Mouse (Mus musculus) forebrain, embryonic 11.5 days (tissue): ENCODE measurements at regions not wholly inside any gene's neighbourhood (a gene's known extent, or its start where the extent isn't known, plus 50 kb on each side); places are given as distances from the start of the nearest gene placed in this dataset.

Source experiments
- ATAC-seq: fragments of 200-750 bp; cut with Nextera tagmentation; replicated peaks from 2 replicates; pipeline ENCODE4 v1.8.0; 2017; ENCODE audit warnings: moderate TSS enrichment; ENCODE audit not compliant: low FRiP score
- DNase-seq: peaks from one replicate; pipeline ENCODE4 v3.0.0-alpha.2; 2017; ENCODE audit warnings: low spot score
- H3K27ac ChIP-seq: fragments of 300-500 bp; sonication (generic); 2 replicates; pipeline ENCODE4 v1.5.1; 2014; ENCODE audit warnings: low read depth, low read length
- H3K27me3 ChIP-seq: fragments of 300-500 bp; sonication (generic); 2 replicates; pipeline ENCODE4 v1.6.1; 2014; ENCODE audit warnings: mild to moderate bottlenecking, low read length, mixed read lengths; ENCODE audit not compliant: control insufficient read depth, insufficient read depth
- H3K36me3 ChIP-seq: fragments of 300-500 bp; sonication (generic); 2 replicates; pipeline ENCODE4 v1.6.1; 2014; ENCODE audit warnings: mild to moderate bottlenecking, low read length, moderate library complexity, mixed read lengths; ENCODE audit not compliant: control insufficient read depth, insufficient read depth
- H3K4me1 ChIP-seq: fragments of 300-500 bp; sonication (generic); replicated peaks from 2 replicates; pipeline ENCODE4 v1.6.1; 2014; ENCODE audit warnings: low read length, mixed read lengths; ENCODE audit not compliant: control insufficient read depth, insufficient read depth
- H3K4me2 ChIP-seq: fragments of 300-500 bp; sonication (generic); 2 replicates; pipeline ENCODE4 v1.6.1; 2014; ENCODE audit warnings: low read depth, mild to moderate bottlenecking, low read length, moderate library complexity, mixed read lengths; ENCODE audit not compliant: severe bottlenecking
- H3K4me3 ChIP-seq: fragments of 300-500 bp; sonication (generic); 2 replicates; pipeline ENCODE4 v1.5.1; 2014; ENCODE audit warnings: low read depth, low read length
- H3K9ac ChIP-seq: fragments of 300-500 bp; sonication (generic); 2 replicates; pipeline ENCODE4 v1.6.1; 2014; ENCODE audit warnings: low read length
- H3K9me3 ChIP-seq: fragments of 300-500 bp; sonication (generic); 2 replicates; pipeline ENCODE4 v1.6.1; 2016; ENCODE audit warnings: low read length, mixed read lengths; ENCODE audit not compliant: control insufficient read depth
- WGBS: fragments of 180-500 bp; shearing (Covaris S2); extraction: QIAGEN DNeasy Blood & Tissue Kit; methylation state at CpG from one replicate; pipeline ENCODE4 v1.1.7; 2014; 5-methylcytosine and 5-hydroxymethylcytosine counted together

- DNase-seq, result no peak
- Histone ChIP-seq H3K4me3 (no peak overlapping the region), H3K36me3 (no peaks in the 10 kb centered on the region), H3K9me3 (no peaks in the 10 kb centered on the region), H3K4me2 (no peak overlapping the region), H3K27ac (no peak overlapping the region), H3K4me1 (peaks cover 14% of the 10 kb centered on the region), H3K9ac (no peak overlapping the region), H3K27me3 (no peaks in the 10 kb centered on the region)
- no peak for ATAC-seq
- 86% methylated on average over 4 of the region's 4 CpGs for WGBS
Observed at GRCm38 (mm10) chr12:12627597-12627996, 314.1 kb downstream of the Mycn start.

GRCm38 (mm10) chr12:12625788-12626187, 315.9 kb downstream of the Mycn start:
- Histone ChIP-seq H3K4me1 (peaks cover 14% of the 10 kb centered on the region), H3K9me3 (no peaks in the 10 kb centered on the region), H3K36me3 (no peaks in the 10 kb centered on the region), H3K4me3 (no peak overlapping the region), H3K27ac (no peak overlapping the region), H3K4me2 (no peak overlapping the region), H3K9ac (no peak overlapping the region), H3K27me3 (no peaks in the 10 kb centered on the region)
- DNase-seq, result no peak
- WGBS, result 91% methylated on average over 1 of the region's 1 CpGs
- ATAC-seq, result no peak

- Histone ChIP-seq H3K4me3 (no peak overlapping the region), H3K27ac (no peak overlapping the region), H3K4me1 (peaks cover 14% of the 10 kb centered on the region), H3K27me3 (no peaks in the 10 kb centered on the region), H3K9ac (no peak overlapping the region), H3K4me2 (no peak overlapping the region), H3K9me3 (no peaks in the 10 kb centered on the region; the same call in 1 of the 2 replicates), H3K36me3 (no peaks in the 10 kb centered on the region)
- 16% methylated on average over 5 of the region's 5 CpGs for WGBS
- peak; percentile 90 for DNase-seq
- ATAC-seq, result peak; percentile 83
Observed at GRCm38 (mm10) chr12:12622712-12623292, 318.9 kb downstream of the Mycn start.

GRCm38 (mm10) chr12:12621506-12621905, 320.2 kb downstream of the Mycn start:
- DNase-seq (no peak), ATAC-seq (no peak)
- H3K27me3 ChIP-seq, result no peaks in the 10 kb centered on the region
- H3K4me2 ChIP-seq, result no peak overlapping the region
- no peak overlapping the region for H3K4me3 ChIP-seq
- H3K9ac ChIP-seq, result no peak overlapping the region
- no peaks in the 10 kb centered on the region; the same call in 1 of the 2 replicates for H3K9me3 ChIP-seq
- WGBS, result 78% methylated on average over 9 of the region's 9 CpGs
- H3K36me3 ChIP-seq, result no peaks in the 10 kb centered on the region
- H3K27ac ChIP-seq, result no peak overlapping the region
- H3K4me1 ChIP-seq, result peaks cover 14% of the 10 kb centered on the region

GRCm38 (mm10) chr12:12620316-12620715, 321.4 kb downstream of the Mycn start:
- Histone ChIP-seq H3K9ac (no peak overlapping the region), H3K9me3 (no peaks in the 10 kb centered on the region; the same call in 1 of the 2 replicates), H3K4me2 (no peak overlapping the region), H3K4me1 (peaks cover 14% of the 10 kb centered on the region), H3K36me3 (no peaks in the 10 kb centered on the region), H3K27me3 (no peaks in the 10 kb centered on the region), H3K4me3 (no peak overlapping the region), H3K27ac (no peak overlapping the region)
- no peak for DNase-seq
- 87% methylated on average over 5 of the region's 5 CpGs for WGBS
- no peak for ATAC-seq

GRCm38 (mm10) chr12:12619431-12619830, 322.3 kb downstream of the Mycn start:
- Histone ChIP-seq H3K9me3 (no peaks in the 10 kb centered on the region; the same call in 1 of the 2 replicates), H3K27me3 (no peaks in the 10 kb centered on the region), H3K36me3 (no peaks in the 10 kb centered on the region), H3K4me1 (peaks cover 11% of the 10 kb centered on the region), H3K4me3 (no peak overlapping the region), H3K4me2 (no peak overlapping the region), H3K9ac (no peak overlapping the region), H3K27ac (no peak overlapping the region)
- 78% methylated on average over 5 of the region's 5 CpGs for WGBS
- no peak for ATAC-seq
- DNase-seq, result no peak

- Histone ChIP-seq H3K9ac (no peak overlapping the region), H3K4me1 (no peaks in the 10 kb centered on the region), H3K4me3 (no peak overlapping the region), H3K27me3 (no peaks in the 10 kb centered on the region), H3K27ac (no peak overlapping the region), H3K36me3 (no peaks in the 10 kb centered on the region), H3K9me3 (no peaks in the 10 kb centered on the region), H3K4me2 (no peak overlapping the region)
- DNase-seq, result no peak
- 92% methylated on average over 3 of the region's 3 CpGs for WGBS
- ATAC-seq, result no peak
Observed at GRCm38 (mm10) chr12:12612520-12612919, 329.2 kb downstream of the Mycn start.

- 82% methylated on average over 4 of the region's 4 CpGs for WGBS
- DNase-seq (no peak), ATAC-seq (no peak)
- H3K27me3 ChIP-seq, result no peaks in the 10 kb centered on the region
- H3K27ac ChIP-seq, result no peak overlapping the region
- H3K9me3 ChIP-seq, result no peaks in the 10 kb centered on the region
- no peak overlapping the region for H3K9ac ChIP-seq
- no peaks in the 10 kb centered on the region for H3K36me3 ChIP-seq
- H3K4me2 ChIP-seq, result no peak overlapping the region
- no peaks in the 10 kb centered on the region for H3K4me1 ChIP-seq
- H3K4me3 ChIP-seq, result no peak overlapping the region
Observed at GRCm38 (mm10) chr12:12610861-12611260, 330.9 kb downstream of the Mycn start.

GRCm38 (mm10) chr12:12607995-12608394, 333.7 kb downstream of the Mycn start:
- Histone ChIP-seq H3K9me3 (no peaks in the 10 kb centered on the region), H3K27me3 (no peaks in the 10 kb centered on the region), H3K4me1 (no peaks in the 10 kb centered on the region), H3K36me3 (no peaks in the 10 kb centered on the region), H3K4me2 (no peak overlapping the region), H3K27ac (no peak overlapping the region), H3K9ac (no peak overlapping the region), H3K4me3 (no peak overlapping the region)
- WGBS, result 93% methylated on average over 4 of the region's 4 CpGs
- ATAC-seq (no peak), DNase-seq (no peak)
